Mouse (Mus musculus): Measurements from ENCODE around the gene Ndfip2.
A peak's percentile ranks its signal among the peaks of the same experiment; 100 is the strongest.

The Ndfip2 gene

GRCm38 (mm10) chr14:105258379-105259034, at the start of gene Ndfip2:
TSS of gene Ndfip2 (plus strand) at chr14:105258573.
- peak; percentile 89 to 90 for DNase-seq (ENCODE audit: low spot score in 2 of 2)

- DNase-seq (ENCODE audit: low spot score in 2 of 2): no peak
Measured at GRCm38 (mm10) chr14:105219525-105220376, 38.6 kb upstream of the Ndfip2 start.

DNA sequence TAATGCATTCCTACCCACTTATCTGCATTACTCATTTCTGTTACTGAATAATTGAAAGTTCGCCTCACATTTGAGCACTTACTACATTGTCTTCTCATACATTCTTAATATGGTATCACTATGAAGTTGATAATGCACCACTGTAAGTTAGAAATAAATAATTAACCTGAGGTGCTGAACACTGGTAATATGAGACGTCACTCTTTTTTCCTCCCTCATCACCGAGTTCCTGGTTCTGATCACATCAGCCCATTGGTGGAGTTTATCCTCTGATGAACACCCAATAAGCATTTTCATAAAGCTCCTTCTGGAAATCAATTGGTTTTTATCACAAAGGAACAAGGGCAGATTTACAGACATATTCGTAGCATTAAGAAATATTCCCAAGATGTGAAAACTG, 36.1 kb upstream of the Ndfip2 start:
- no peak for DNase-seq (ENCODE audit: low spot score in 2 of 2)

DNA sequence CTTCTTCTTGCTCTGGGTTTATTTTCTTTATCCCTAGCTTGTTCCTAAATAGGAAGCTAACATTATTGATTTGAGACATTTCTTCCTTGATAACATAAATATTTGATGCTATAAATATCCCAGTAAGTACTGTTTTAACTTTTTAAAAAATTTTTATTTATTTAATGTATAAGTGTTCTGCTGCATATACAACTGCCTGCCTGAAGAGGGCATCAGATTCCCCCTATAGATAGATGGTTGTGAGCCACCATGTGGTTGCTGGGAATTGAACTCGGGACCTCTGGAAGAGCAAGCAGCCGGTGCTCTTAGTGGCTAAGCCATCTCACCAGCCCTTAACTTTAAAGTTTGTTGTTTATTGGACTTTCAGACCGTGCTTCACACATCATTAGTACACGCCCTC, 32.6 kb upstream of the Ndfip2 start:
- DNase-seq (ENCODE audit: low spot score in 2 of 2): no peak

DNA sequence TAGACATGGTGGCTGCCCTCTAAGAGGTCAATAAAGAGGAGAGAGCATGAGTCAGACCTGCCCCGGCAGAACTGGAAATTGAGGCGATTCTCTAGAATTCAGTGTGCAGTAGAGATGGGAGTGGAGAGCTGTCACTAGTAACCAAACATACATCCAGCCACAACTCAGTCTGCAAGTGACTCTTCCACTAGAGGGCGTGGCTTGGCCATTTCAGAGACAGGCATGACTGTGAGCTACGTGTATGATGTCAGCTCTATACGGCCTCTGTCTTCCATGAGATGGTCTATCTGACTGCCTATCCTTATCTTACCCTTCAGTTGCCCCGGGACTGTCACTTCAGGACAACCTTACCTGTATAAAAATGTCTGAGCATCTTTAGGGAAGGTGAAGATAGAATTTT, 26.0 kb upstream of the Ndfip2 start:
- peak; percentile 12 to 28 for DNase-seq (ENCODE audit: low spot score in 2 of 2)

DNA sequence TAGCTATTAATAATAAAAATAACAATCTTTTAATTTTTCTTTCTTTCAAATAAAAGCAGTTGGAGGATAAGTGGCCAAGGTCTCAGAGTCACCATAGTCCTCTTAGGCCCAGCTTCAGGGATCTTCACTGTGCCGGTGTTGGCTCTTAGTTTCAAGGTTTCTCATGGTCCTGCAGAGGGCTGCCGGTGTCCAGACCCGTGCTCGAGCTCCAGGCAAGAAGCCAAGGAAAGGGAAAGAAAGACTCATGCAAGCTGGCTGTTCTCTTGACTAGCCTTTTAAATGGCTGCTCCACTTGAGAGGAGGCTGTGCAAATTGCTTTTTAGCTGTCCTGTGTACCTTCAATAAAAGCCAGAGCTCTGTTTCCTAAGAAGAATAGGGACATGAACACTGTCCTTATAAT, 21.8 kb upstream of the Ndfip2 start:
- no peak for DNase-seq (ENCODE audit: low spot score in 2 of 2)

GRCm38 (mm10) chr14:105237736-105238135, 20.6 kb upstream of the Ndfip2 start:
- no peak for DNase-seq (ENCODE audit: low spot score in 2 of 2)

GRCm38 (mm10) chr14:105238450-105239038, 19.8 kb upstream of the Ndfip2 start:
- no peak for DNase-seq (ENCODE audit: low spot score in 2 of 2)

- no peak for DNase-seq (ENCODE audit: low spot score in 2 of 2)
Measured at GRCm38 (mm10) chr14:105240120-105240519, 18.3 kb upstream of the Ndfip2 start.

- no peak for DNase-seq (ENCODE audit: low spot score in 2 of 2)
Measured at GRCm38 (mm10) chr14:105243805-105244443, 14.4 kb upstream of the Ndfip2 start.

GRCm38 (mm10) chr14:105251038-105251437, 7.3 kb upstream of the Ndfip2 start:
- DNase-seq (ENCODE audit: low spot score in 2 of 2): no peak

GRCm38 (mm10) chr14:105253304-105253703, 5.1 kb upstream of the Ndfip2 start:
- no peak for DNase-seq (ENCODE audit: low spot score in 2 of 2)

GRCm38 (mm10) chr14:105254401-105254800, 4.0 kb upstream of the Ndfip2 start:
- DNase-seq (ENCODE audit: low spot score in 2 of 2): peak in 1 of 2 experiments; percentile 52

DNA sequence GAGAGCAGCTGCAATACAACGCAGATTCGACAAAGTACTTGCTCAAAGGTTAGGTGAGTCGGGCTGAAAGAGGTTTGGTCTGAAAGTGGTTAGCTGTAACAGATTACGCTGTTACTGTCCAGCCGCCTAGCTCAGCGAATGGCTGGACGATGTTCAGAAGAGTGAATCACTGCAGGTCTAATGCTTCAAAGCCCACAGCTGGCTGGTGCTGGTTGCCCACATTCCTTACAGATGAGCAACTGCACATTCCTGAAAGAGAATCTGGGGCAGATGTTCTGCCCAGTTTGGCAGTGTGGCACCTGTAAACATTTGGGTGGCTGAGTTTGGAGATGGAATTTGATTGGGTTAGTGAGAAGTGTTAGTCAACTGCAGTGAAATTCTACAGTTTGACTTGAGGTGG, 2.8 kb upstream of the Ndfip2 start:
- DNase-seq (ENCODE audit: low spot score in 2 of 2): no peak

DNA sequence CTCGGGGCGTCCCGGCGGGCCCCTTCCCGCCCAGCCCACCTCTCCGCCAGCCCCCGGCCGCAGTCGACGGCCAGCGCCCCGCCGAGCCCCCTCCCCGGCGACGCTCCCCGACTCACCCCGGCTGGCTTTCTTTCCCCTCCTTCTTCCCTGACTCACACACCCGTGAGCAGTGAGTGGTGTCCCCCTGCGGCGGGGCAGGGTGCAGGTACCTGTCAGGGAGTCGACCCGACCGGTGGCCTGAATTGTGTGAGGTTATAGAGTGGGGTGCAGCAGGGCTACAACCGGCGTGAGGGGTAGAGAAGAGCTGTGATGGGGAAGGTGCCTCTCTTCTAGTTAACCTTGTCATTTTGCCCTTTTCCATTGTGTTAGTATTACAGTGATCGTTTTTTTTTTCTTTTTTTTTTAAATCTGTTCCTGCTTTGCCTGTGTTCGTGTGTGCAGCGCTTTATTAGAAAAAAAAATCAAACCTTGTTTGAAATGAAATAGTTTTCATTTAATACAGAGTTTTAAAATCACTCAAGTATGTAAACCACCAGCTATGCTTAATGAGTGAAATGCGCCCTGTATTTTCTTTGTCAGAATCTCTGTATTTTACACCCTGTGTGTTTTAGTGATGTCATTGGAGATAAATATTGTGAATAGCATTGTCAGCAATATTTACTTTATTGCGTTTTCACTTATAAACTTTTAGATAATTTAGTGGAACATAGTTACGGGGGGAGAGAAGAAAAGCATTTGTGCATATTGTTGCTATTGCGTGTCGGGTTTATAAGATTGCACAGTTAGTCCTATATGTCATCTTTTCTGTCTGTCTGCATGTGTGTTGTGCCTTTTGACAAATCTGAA, 885 bp downstream of the Ndfip2 start:
- DNase-seq (ENCODE audit: low spot score in 2 of 2): peak in 1 of 2 experiments; percentile 30

DNA sequence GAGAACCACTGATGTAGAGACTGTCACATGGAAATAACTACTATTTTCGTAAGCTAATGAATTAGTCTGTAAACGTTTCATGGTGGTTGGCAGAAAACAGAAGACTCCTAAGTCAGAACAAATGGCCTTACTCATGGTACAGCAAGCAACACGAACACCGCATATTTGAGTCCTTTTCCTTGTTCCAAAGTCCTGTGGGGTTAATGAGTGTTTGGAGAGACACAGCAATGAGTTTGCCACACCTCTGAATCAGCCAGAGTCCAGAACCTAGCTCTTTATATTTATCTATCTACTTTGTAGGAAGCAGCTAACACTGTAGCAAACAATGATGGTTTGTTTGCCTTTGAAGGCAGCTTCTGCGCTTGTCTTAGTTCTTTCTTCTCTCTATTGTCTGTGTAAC, 4.5 kb downstream of the Ndfip2 start:
- DNase-seq (ENCODE audit: low spot score in 2 of 2): no peak

GRCm38 (mm10) chr14:105267095-105267494, 8.7 kb downstream of the Ndfip2 start:
- no peak for DNase-seq (ENCODE audit: low spot score in 2 of 2)

DNA sequence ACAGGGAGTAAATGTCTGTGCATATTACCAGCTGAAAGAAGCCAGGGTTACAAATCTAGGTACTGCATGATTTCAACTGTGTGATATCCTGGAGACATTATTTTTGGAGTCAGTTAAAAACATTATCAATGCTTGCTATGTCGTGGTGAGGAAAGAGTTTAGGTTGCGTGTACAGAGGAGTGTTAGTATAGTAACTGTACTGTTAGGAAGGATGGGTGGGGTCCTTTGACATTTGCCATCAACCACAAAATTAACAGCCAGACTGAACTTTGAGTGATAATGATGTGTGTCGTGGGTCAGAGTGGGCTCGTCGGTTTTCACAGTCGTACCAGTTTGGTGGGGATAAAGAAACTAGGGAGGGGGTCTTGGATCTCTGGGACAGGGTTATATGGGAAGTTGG, 13.7 kb downstream of the Ndfip2 start:
- no peak for DNase-seq (ENCODE audit: low spot score in 2 of 2)

- DNase-seq (ENCODE audit: low spot score in 2 of 2): no peak
Measured at GRCm38 (mm10) chr14:105272539-105272938, 14.2 kb downstream of the Ndfip2 start.

GRCm38 (mm10) chr14:105275196-105275595, 16.8 kb downstream of the Ndfip2 start:
- DNase-seq (ENCODE audit: low spot score in 2 of 2): no peak

GRCm38 (mm10) chr14:105277277-105277676, 18.9 kb downstream of the Ndfip2 start:
- DNase-seq (ENCODE audit: low spot score in 2 of 2): no peak

Measured in frontal cortex, postnatal 36 days (tissue).